Mouse (Mus musculus) cerebellum, postnatal 36 days (tissue): ENCODE data around the gene Arhgap9.

Source experiments
- DNase-seq, 2 experiments: peaks; one replicate each; pipeline ENCODE4 v3.0.0; 2021 to 2022; ENCODE audit warnings: mixed read lengths in 2 of 2

Arhgap9 gene

DNA sequence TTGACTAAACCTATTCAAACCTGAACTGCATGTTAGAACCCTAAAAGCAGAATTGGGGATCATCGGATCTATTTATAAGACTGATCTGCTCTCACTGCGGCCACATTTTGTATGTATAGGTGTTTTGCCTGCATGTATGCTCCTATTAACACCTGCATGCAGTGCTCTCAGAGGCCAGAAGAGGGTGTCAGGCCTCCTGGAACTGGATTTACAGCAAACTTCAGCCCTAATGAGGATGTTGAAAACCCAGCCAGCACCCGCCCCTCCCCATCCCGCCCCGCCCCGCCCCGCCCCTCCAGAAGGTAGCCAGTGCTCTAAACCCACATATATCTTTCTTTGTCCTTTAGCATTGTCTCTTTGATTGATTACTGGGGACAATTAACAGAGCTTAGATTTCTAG, 2.7 kb downstream of the Arhgap9 start:
- DNase-seq, result no peak

DNA sequence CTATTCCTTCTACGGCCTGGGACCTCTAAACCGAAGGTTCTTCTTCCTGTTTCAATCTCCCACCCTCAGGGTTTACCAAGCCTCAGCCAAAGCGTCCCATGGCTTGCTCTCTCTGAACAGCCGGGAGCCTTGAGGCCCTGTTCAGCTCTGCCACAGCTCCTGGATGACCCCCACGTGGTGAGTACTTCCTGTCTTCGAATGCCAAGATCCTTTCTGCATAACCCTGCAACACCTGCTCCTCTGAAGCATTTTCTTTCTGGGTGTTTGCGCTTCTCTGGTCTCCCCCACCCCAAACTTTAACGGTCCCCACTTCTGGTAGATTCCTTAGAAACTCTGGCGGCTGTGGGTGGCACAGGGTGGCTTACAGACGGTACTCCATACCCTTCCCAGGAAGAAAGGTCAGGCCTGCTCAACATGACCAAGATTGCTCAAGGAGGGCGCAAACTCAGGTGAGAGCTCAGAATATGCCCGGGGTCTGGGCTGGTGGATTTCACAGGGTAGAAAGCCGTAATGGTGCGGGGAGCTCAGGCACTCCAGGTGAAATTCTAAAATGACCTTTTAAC, 3.8 kb downstream of the Arhgap9 start:
- no peak for DNase-seq

DNA sequence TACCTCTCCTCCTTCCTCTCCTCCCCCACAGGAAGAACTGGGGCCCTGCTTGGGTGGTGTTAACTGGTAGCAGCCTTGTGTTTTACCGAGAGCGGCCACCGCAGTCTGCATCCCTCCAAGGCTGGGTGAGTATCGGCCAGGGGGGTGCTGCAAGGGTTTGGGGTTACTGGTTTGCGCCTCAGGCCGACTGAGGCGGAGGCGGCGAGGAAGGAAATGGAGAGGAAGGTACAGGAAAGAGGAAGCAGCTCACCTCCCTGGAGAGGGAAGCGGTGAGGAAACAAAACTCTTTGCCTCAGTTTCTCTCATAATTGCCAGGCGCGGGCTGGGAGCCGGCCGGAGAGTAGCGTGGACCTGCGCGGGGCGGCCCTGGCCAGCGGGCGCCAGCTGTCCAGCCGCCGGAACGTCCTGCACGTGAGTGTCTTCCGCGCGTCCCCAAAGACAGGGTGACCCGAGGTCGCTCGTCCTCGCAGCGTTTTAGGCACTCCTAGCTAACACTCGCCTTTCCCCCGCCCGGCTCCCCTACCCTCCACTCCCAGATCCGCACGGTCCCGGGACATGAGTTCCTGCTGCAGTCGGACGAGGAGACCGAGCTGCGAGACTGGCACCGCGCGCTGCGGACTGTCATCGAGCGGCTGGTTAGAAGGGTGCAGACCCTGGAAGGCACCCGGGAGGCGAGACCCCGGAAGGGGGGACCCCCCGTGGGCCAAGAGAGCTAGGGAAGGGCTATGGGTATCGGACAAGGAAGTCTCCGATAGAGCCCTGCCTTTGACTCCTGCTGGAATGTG, 4.4 kb downstream of the Arhgap9 start:
- peak in 1 of 2 experiments; percentile 33 for DNase-seq

DNA sequence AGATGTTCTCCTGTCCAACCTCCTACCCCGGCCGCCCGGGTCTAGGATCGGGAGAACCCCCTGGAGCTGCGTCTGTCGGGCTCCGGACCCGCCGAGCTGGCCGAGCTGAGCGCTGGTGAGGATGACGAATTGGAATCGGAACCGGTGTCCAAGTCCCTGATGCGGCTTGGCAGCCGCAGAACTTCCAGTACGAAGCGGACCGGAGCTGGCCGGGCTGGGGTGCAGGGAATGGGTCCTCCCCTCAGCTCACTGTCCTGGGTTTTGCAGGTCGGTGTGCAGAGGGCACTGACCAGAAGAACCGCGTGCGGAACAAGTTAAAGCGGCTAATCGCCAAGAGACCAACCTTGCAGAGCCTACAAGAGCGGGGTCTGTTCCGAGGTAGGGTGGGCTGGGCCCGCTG, 5.1 kb downstream of the Arhgap9 start:
- no peak for DNase-seq

DNA sequence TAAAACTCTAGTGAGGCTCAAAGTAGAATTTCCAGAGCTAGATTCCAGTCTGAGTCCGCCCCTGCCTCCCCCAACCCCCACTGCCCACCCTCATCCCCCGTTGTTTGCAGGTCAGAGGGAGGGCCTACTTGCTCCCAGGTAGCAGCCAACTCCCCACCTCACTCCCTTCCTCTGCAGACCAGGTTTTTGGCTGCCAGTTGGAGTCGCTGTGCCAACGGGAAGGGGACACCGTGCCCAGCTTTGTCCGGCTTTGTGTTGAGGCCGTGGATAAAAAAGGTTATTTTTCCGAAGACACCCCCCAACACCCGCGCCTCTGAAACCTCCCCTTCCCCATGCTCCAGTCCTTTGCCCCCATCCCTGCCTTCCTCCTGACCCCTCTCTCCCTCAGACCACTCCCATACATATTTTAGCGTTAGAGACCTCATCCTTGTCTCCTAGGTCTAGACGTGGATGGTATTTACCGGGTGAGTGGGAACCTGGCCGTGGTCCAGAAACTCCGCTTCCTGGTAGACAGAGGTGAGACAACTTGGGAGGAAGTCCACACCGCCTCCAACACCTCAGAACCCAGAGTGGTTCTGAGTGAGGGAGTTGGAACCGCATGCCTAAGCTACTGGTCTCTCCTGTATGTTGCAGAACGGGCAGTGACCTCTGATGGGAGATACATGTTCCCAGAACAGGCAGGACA, 5.8 kb downstream of the Arhgap9 start:
- peak in 1 of 2 experiments; percentile 37 for DNase-seq

DNA sequence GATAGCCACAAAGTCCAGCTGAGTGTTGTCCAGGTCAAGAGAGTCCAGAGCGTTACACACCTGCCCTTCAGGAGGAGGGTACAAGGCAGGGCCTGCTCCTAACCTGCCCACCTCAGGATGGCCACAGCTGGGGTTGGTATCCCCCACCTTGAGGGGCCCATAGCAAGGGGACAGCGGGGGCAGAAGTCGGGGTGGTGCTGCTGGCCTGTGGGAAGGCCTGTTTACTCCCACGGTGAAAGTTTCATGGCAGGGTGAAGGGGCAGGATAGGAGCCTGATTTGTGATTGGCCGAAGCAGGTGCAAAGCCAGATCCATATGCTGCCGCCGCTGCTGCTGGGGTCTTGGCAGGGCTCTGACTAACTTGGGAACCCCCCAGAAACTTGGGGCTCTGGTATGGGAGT, 8.4 kb downstream of the Arhgap9 start:
- DNase-seq, result no peak

DNA sequence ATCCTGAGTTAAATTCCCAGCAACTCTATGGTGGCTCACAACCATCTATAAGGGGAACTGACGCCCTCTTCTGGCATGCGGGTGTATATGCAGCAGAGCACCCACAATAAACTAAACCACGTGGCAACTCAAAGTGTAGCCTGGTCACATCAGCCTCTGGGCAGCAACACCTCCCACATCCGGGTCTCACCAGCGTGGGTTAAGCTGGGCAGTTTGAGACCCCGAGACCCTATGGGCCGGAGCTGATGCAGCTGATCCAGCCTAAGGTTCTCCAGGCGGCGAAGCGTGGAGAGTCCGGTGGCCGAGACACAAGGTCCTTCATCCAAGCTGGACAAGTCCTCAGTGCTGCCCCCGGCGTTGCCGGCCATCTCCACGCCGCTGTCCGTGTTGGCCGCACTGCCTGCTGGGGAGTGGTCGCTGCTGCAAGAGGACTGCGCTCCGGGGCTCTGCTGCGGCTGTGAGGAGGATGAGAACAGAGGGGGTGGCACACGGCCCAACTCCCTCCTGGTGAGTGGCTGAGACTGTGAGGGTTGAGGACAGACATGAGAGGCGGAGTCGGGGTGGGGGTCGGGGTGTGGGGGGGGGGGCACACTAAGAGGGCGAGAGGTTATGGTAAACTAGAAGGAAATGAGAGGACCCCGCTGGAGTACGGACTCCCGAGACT, 10.6 kb downstream of the Arhgap9 start:
- no peak for DNase-seq

DNA sequence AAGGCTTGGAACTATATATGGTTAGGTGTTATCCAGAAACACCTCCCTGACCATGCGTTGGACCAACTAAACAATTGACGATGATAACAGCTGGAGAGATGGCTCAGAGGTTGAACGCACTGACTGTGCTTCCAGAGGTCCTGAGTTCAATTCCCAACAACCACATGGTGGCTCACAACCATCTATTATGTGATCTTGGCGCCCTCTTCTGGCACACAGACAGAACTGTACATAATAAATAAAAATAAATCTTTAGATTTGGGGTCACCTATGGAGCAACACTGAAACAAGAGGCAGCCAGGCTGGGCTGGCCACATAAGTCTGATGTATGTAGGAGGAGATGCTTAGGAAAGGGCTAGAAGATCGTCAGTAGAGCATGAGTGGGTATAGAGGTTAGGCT, 11.4 kb downstream of the Arhgap9 start:
- DNase-seq, result no peak

DNA sequence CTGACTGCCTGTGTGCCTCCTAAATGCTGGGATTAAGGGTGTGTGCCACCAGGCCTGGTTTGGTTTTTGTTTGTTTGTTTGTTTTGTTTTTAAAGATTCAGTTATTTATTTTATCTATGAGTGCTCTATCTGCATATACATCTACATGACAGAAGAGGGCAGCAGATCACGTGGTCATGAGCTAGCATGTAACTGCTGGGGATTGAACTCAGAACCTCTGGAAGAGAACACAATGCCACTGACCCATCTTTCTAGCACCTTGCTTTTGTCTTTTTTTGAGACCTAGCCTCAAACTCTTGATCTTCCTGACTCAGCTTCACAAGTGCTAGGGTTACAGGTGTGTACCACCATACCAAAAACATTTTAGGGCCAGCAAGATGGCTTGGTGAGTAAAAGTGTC, 13.5 kb downstream of the Arhgap9 start:
- DNase-seq, result no peak

DNA sequence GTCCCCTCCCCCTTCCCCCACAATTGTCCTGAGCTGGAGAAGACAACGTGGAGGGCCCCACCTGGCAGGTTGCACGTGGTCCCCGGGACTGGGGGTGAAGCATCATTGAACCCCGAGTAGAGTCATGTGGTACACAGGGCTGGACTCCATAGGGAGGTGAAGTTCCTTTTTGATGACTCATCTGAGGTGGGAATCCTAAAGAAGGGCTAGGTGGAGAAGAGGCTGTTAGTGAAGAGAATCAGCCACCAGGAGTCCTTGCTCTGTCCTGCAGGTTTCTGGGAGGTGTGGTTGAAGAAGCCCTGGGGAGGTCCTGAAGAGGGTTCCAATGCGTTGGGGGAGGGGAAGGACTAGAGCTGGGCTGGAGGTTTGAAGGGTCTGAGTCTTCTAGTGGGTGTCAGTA, 15.2 kb downstream of the Arhgap9 start:
- DNase-seq, result no peak

DNA sequence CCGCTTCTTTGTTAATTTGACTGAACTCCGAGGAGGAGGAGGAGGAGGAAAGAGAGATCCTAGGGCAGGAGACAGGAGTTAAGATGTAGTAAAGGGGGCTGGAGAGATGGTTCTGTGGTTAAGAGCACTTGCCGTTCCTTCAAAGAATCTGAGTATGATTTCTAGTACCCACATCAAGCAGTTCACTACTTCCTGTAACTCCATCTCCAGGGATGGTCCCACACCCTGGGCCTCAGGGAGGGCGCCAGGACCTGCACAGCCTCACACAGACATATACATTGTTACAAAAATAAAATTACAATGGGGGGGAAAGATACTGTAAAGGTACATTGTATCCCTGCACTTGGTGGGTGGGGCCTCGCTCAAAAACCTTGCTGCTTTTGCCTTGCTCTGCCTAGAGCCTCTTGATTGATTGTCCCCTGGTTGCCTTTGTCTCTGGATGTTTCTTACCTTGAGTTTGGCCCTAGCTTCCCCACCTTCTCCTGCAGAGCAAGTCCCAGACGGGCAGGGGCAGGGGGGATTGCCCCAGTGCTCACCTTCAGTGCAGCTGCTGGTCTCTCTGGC, 15.9 kb downstream of the Arhgap9 start:
- no peak for DNase-seq

DNA sequence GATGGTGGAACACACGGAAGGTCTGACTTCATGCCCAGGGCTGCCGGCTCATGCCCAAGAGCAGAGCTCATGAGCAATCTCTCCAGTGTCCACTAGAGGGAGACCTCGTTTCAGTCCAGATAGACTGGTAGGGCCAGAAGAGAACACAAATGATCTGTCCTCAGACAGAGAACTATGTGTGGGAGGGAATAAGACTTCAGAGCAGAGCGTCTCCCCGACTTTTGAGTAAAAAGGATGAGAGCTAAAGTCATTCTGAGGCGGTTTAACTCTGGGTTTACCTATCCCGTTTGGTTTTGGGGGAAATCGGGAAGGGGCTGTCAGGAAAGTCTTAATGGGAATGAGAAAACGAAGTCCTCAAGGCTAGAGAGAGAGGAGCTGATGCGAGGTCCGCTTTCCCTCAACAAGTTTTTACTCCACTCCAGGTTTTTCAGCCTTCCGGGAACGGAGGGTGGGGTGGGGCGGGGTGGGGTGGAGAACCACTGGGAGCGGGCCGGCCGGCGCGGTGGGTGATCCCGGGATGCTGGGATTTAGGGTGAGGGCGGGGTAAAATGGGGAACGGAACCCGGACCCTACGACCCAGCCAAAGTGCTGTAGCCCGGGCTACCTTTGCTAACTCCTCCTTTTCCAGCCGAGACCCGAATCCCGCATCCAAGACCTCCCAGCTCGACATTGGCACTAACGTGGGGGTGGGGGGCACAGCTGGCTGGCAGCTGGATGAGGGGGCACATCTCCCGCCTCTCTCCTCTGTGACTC, 17.3 kb downstream of the Arhgap9 start:
- DNase-seq, result peak; percentile 87 to 94

DNA sequence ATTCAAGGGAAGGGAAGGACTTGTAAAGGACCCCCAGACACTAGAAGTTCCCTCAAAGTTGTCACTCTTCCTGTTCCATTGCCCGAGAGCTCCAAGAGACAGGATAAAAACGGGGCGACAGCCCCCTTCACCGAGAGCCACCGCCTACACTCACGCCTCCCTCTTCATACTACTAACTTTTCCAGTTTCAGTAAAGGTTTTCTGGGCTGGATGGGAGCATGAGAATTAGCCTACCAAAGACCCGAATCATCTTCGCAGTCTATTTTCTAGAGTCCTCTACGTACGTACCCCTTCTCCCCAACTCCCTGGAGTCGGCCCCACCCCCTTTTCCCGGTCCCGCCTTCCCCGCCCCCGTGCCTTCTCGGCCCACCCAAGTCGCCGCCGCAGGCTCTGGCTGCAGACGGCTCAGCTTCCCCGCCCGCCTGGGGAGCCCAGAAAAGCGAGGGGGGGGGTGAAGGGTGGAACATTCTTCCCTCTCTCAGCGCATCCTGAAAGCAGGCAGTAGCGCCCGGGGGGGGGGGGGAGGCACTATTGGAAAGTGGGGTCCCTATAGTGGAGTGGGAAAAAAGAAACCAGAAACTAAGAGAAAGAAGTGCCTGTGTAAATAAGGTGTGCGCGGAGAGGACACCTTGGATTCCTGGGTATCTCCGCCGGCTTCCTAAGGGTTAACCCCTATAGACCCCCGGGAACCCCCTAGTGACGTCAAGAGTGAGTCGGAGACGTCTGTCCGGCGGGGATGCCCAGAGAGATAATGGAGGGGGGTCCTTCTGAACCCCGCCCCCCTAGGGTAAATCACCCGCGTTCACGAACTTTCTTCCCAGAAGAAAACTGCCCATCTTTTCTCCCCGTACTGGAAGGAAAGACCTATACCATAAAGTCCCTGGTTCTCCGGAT, 18.2 kb downstream of the Arhgap9 start:
- no peak for DNase-seq

DNA sequence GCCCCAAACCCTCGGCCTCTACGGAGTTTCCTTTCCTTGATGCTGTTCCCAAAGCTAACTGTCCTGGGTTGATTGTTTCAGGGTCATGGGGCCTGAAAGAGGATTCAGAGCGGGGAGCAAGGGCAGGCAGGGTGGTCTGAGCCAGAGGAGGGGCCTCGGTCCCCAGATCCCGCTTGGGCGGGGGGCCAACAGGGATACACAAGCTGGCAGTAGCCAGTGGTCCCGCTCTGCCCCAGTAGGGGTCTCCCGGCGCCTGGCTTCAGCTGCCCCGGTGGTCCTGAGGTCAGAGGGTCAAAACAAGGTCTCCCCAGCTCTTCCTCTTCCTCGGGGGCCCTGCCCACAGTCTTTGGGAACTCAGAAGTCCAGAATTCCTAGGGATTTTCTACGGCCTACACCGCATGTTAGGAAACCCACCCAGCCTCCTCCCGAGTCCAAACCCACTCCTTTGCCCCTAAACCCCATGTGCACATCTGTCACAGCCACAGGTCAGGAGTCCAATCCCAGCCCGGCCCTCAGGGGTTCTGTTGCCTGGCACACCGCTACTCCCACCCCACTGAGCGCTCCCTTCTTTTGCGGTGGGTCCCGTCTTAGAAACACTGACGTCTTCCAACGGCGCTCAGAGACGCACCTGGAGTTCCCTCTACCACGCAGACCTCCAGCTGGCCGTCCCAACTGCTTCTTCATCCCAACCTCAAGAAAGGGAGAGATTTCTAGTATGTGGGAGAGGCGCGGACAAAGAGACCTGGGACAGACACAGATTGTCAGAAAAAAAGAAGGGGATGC, 19.0 kb downstream of the Arhgap9 start:
- no peak for DNase-seq

DNA sequence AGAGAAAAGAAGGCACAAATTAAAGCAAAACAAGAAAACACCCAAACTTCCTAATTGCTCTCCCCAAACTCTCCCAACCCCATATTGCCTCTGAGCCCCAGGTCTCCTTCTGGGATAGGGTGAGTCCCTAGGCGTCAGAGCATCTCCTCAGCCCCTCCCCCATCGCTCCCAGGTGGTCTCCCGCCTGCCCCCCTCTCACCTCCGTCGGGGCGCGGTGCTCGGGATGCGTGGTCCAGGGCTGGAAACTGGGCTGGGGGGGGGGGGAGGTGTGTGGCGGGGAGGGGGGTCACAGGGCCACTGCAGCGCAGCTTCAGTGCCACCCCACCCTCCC, 19.6 kb downstream of the Arhgap9 start:
- no peak for DNase-seq

DNA sequence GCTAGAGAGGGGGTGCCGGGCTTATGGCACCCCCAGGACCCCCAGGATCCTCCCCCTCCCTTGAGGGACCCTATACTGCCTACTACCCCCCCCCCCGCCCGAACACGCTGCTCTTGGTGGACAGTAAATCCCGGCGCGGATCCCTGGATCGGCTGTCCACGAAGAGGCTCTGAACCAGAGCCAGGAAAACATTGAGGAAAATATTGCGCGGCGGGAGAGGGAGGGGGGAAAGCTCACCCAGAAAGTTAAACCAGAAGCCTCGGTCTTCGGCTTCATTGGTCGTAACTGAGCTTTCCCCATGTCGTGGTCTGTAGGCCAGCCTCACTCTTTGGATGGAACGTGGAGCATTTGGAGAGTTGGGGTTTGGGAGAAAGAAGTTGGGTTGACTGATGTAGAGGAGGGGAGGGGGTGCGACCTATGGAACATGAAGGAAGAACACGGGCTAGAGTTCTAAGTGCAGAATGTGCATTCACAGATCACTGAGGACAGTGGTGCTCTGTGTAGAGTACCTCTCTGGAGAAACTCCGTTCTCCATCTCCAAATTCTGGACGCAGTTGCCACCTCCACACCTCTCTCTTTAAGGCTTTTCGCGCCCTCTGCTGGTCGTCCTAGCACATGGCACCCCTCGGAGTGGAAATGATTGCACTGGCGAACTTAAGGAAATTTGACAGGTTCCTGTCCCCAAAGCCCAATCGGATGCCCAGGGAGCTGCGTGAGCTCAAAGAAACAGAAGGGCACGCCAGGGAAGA, 20.3 kb downstream of the Arhgap9 start, which contains the start of gene Gli1:
Gene Gli1 (minus strand): TSS at position 84 of the 749 bp plus-strand sequence.
- peak; percentile 83 to 85 for DNase-seq

DNA sequence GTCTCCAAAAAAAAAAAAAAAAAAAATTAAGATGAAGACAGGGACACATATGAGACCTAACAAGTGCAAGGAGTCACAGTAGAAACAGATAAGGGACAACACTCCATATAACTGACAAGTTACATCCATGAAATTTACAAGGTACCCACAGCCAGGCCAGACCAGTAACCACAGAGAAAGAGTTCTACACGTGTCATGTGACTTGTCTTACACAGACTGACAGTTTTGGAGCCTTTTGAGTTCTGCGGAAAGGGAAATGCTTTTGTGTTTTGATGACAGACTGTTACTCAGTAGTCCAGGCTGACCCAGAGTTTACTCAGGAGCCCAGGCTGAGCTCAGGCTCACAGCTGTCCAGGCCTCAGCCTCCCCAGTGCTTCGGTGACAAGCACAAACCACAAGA, 21.3 kb downstream of the Arhgap9 start:
- no peak for DNase-seq

DNA sequence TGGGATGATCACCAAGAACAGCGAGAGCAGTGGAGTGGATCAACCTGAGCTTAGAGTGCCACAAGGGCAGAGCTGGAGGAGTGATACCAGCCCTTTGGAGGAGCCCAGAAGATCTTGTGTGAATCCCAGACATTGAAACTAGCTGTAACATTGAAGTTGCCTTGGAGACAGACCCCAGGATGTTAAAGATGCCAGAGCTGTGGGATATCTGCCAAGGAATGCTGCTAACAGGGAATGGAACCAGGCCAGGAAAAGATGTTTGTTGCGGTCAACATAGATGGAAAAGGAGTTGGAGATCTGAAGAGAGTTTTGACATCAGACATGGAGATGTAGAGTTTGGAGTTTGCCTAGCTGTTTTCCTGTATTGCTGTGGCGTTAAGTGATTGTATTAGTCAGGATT, 24.4 kb downstream of the Arhgap9 start:
- no peak for DNase-seq

DNA sequence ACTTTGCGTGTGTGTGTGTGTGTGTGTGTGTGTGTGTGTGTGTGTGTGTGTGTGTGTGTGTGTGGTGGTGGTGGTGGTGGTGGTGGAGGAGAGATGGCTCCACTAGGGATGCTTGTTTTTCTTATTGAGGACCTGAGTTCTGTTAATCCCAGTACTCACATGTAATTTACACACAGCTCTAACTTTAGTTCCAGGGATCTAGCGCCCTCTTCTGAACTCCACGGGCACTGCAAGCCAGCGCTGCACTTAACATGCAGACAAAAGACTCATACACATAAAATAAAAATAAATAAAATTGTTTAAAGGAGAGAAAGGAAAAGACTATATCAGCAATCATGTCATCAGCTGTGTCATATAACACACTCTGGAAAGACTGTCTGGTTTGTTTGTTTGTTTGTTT, 27.2 kb downstream of the Arhgap9 start:
- no peak for DNase-seq

DNA sequence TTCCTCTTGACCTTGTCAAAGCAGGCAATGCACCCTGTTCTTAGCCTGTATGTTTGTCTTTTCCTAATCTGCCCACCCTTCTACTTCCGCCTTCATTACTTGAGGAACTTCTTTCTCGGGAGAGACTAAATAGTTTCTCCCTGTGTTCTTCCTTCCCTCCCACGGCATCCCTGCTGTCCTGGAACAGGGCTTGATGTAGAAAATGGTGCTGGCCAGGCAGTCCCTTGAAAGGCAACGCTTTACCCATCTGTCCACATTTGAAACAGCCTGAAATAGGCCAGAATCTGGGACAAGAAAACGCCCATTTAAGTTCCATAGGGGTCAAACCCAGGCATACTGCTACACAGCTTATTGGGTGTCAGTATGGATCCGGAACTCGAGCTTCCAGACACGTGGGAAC, 28.0 kb downstream of the Arhgap9 start:
- DNase-seq, result no peak
